Mouse (Mus musculus): ENCODE measurements around the gene Mobp. TPM values are rescaled to one million over a fixed set of nuclear protein-coding genes. Genes with fewer than 3 reads are reported as not detected.
"Not testable (repeated sequence)": the region's sequence is repeated elsewhere in the genome, so short reads cannot be mapped to it uniquely, and the experiment has no call there.

Gene Mobp
- under 1 TPM in 3 of 4 experiments, not detected in 1; 0.16 to 0.53 (median 0.33) TPM for total RNA-seq (2022)

DNA sequence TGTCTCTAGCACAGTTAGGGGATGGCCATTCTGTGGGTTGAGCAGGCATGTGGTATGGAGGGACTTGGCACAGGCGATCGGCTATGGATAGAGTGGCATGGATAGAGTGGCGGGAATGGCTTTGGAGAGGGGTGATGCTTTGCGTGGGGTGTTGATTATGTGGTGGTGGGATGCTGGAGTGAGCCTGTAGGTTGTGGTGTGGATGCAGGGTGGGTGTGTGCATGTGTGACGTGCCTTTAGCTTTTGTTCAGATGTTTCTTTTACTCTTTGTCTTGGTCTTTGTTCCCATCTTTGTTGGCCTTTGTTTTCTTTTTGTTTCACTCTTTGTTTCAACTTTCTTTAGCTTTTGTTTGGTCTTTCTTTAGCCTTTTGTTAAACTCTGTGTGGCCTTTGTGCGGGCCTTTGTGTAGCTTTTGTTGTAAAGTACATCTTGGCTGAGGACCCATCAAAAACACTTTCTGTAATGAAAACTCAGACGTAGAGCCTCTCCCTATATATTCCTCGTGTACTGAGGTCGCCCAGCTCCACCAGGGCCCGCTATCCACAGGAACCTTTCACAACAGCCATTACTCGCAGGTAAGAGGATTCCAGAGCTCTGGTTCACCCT is at the start of gene Mobp:
Mobp (plus strand) TSS at position 486 of the 607 bp plus-strand sequence.
- no peak for DNase-seq (ENCODE audit: low spot score)

DNA sequence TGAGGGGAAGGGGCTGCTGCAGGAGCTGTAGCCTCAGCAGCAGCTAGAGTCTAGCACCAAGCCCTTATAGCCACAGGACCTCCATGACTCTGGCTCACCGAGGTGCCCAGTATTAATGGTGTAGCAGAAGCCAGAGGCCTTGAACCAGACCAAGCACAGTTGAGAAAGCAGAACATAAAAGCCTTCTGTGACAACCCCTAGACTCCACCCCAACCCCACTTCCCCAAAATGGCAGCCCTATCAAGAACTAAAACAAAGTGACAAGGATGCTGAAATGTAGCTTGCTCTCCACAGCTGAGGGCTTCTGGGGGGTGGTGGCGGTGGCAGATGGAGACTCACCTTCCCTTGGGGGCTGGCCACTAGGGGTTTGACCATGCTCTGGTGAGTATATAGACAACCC is 48.3 kb upstream of the Mobp start:
- no peak for DNase-seq (ENCODE audit: low spot score)

DNA sequence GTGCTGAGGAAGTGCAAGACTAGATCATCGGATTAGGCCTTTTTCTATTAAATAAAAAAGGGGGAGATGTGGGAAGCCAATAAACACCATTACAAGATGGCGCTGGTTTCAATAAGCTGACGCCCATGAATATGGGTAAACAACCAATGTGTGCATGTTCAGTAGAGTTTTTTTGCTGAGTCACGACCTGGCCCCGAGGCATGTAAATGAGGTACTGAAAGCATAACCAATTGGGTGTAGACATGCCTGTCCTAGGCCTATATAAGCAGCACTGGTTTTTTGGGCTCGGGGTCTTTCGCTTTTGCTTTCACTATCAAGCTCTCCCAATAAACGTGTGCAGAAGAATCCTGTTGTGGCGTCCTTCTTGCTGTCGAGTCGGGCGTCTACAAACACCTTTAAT is 40.6 kb upstream of the Mobp start:
- not testable (repeated sequence) for DNase-seq (ENCODE audit: low spot score)

DNA sequence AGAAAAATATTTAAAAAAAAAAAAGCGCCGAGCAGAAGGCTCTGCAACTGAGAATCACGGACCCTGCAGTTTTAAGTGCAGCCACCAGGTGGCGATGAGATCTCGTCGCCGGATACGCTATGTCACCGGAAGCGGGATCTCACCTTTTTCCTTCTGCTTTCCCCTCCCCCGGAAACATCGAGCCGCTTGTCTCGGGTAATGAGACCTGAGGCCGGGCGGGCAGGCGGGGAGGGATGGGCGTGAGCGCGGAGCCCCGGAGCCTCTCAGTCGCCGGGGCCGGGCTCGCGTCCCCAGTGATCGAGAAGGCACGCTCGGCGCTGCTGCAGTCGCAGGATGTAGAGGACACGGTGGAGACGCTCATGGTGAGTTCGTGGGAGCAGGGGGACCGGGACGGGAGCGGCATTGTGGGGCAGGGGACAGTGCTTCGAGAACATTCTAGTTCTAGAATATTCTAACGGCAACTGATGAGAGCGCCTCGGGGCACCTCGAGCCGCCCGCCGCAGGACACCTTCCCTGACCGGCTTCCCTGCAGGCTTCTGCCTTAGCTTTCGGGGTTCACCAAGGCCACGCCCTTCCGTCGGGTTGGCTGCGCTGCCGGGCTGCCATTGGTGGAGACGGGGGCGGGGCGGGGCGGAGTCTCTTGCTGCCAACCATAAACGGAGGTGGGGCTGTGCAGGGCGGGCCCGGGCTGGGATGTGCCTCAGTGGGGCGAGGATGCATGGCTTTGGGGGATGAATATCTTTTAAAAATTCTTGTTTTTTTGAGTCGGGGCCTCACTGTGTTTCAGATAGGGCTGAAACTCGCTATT is 39.1 kb upstream of the Mobp start, which contains the start of gene Slc25a38:
Slc25a38 (plus strand) TSS at position 164 of the 808 bp plus-strand sequence.
- peak; percentile 94 for DNase-seq (ENCODE audit: low spot score)

DNA sequence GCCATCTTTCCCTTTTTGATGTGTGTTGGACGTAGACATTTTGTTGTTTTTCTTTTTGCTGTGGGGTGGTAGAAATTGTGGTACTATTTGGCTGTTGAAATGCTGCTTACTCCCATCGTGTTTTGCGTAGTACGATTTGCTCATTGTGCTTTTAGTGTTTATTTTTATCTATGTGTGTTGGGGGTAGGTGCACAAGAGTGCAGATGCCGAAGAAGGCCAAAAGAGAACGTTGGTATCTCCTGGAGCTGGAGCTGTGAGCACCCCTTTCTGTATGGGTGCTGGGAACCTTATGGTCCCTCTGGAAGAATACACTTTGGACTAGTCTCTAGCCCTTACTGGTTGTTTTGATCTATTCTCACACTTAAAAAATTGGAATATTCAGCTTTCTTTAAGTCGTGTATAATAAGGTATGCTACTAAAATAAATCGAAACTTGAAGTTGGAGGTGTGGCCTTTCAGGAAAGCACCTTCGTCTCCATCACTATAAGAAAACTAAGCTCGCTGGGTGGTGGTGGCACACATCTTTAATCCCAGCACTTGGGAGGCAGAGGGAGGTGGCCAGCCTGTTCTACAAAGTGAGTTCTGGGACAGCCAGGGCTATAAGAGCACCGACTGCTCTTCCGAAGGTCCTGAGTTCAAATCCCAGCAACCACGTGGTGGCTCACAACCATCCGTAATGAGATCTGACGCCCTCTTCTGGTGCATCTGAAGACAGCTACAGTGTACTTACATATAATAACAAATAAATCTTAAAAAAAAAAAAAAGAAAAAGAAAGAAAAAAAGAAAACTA is 38.2 kb upstream of the Mobp start:
- no peak for DNase-seq (ENCODE audit: low spot score)

DNA sequence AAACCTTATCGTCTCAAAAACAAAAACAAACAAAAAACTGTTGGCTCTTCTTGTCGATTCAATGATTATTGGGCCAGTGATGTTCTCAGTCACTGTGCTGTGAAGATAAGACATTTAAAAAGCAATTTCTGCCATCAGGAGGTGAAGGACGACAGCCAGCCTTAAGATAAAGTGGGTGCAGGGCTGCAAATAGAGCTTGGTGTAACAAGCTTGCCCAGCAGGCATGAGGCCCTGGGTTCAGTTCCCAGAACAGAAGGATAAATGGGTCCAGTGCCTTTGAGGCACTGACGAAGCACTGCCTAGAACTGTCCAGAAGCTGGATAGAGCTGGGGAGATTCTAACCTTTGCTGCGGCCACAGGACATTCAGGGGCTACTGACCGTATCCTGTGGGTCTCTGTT is 37.0 kb upstream of the Mobp start:
- DNase-seq (ENCODE audit: low spot score): no peak

DNA sequence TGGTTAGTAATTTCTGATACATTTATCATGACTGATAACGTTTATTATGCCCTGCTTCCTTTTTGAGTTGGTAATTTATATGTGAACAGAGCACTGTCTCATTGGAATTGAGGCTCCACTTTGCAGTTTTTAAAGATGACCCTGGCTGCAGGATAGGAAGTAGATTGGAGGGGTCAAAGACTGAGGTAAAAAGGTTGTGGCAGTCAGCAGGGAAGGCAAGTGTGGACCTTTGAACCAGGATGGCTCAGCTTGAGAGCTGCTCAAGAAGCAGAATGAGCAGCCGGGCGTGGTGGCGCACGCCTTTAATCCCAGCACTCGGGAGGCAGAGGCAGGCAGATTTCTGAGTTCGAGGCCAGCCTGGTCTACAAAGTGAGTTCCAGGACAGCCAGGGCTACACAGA is 36.1 kb upstream of the Mobp start:
- no peak for DNase-seq (ENCODE audit: low spot score)

DNA sequence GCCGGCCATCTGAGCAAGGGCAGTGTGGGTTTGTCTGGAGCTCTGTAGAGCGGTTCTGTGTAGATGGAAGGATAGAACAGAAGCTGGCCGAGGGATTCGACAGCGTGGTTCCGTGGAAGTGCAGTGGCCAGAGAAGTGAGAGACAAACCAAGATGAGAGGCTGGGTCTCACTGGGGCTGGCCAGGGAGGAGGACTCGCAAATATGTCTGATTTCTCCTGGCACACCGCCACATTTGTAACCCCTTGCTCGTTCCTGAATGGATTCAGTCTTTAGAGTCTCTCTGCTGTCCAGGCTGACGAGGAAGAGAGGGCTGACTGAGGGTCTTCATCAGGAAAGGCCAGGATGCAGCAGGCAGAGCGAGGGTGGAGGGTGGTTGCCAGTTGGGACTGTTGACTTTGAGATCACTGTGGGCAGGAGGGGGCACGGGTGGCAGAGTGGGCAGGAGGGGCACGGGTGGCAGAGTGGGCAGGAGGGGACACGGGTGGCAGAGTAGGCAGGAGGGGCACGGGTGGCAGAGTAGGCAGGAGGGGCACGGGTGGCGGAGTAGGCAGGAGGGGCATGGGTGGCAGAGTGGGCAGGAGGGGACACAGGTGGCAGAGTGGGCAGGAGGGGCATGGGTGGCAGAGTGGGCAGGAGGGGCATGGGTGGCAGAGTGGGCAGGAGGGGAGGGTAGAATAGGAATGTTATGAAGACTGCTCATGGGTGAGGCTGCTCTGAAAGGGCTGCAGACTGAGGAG is 35.3 kb upstream of the Mobp start:
- no peak for DNase-seq (ENCODE audit: low spot score)

DNA sequence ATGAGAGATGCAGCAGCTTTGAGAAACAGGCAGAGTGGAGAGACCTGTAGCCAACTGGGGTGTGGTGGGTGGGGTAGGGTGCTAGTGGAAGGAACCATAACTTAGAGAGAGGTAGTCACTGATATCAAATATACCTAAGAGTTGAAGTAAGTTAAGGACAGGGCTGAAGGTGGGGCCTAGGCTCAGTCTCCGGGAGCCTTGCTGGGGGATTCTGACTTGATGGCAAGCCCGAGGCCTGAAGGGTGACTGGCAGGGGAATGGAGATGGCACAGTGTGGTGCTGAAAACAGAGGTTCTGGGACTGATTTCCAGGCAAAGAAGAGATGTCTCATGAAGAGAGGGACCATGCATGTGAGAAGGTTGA is 34.7 kb upstream of the Mobp start:
- DNase-seq (ENCODE audit: low spot score): no peak

DNA sequence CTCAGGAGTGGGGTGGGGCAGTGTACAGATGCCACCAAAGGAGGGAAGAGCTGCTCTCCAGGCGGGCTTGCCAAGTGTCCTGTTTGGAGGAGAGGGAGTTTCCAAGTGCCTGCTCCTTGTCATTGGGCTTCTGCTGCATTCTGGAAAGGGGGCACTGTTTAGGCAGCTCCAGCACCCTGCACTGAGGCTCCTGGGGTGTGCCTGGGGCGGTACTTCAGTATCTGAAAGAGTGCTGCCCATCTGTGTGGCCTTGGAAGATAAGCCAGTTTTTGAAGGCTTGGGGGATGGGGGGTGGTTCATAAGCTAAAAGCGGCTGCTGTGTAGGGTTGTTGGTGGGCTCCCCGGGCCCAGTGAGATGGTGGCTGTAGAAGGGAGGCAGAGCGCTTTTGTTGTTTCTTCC is 33.9 kb upstream of the Mobp start:
- no peak for DNase-seq (ENCODE audit: low spot score)

DNA sequence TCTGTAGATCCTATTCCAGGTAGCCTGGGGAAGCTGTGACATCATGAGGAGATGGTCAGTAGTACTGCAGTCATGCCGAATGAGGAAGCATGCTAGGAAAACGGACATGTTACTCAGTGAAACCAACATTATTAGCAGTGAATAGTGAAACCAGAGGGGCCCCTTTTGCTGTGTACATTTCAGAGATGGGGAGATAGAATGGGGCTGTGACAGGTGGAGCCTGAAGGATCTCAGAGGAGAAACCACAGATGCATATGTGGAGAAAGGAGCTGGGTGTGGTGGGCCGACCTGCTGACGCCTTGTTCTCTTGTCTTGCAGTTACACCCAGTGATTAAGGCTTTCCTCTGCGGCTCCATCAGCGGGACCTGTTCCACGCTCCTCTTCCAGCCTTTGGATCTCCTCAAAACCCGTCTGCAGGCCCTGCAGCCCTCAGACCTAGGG is 33.3 kb upstream of the Mobp start:
- no peak for DNase-seq (ENCODE audit: low spot score)

DNA sequence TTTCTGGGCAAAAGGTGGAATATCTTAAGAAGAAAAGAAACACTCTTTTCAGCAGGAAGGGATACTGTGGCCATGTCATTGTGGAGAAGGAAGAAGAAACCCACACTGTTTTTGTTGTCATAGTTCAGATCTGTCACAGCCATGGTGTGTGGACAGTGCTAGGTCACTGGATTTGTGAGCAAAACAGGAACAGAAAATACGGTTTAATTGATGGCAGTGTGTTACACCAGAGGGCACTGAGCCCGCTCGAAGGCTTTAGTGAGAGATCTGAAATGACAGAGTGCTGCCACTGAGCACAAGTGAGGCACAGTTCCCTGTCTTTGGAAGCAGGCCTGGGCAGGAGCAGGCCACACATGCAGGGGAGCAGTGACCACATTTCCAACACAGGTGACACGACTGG is 31.3 kb upstream of the Mobp start:
- DNase-seq (ENCODE audit: low spot score): no peak

DNA sequence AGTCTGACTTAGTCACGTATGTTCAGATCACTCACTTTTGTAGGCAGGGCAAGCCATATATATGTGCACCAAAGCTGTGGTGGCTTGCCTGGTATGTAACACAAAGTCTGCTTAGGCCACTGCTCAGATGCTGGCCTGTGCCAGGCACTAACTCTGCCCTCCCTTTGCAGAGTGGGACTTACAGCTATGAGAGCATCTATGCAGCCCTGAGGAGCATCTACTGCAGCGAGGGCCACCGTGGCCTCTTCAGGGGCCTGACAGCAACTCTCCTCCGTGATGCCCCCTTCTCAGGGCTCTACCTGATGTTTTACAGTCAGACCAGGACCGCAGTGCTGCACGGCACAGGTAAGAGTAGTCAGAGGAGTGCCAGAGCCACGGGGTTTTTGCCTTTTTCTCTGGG is 29.0 kb upstream of the Mobp start:
- no peak for DNase-seq (ENCODE audit: low spot score)

DNA sequence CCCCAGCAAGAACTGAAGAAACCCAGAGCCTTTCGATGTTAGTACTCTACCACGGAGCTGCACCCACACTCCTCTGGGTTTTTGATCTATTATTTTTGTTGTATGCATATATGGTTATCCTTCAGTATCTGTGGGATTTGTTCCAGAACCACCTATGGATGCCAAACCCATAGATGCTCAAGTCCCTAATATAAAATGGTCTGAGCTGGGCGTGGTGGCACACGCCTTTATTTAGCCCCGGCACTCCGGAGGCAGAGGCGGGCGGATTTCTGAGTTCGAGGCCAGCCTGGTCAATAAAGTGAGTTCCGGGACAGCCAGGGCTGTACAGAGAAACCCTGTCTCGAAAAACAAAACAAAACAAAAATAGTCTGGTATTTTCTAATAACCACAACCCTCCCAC is 22.6 kb upstream of the Mobp start:
- DNase-seq (ENCODE audit: low spot score): no peak

DNA sequence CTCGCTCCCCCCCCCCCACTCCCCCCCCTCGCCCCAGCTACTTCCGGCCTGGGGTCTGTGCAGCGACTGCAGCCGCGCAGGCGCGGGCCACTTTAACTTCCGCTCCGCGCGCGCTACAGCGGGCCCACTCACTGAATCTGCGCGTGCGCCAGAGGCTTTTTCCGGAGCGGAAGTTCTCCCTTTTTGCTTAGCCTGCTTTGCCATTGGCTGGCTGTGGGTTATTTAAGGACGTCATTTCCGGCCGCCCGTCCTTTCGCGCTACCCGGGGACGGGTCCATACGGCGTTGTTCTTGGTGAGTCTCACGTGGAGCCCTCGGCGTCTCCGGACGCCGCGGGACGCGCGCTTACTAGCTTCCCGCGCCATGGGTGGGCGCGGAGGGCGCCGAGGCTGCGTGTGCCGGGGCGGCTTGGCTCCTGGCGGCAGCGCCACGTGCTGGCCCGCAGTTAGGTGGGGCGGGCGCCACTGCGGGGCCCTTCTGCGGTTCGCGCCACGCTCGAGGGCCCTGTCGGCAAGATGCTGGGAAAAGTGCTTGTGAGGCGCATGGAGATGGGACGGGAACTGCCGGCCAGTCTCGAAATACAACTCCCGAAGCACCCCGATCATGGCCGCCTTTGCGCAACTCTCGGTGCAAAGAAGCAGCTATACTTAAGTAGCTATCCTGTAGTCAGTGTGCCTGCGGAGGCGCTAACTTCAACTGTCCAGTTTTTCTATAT is 21.8 kb upstream of the Mobp start, which contains the start of gene Rpsa:
Rpsa (plus strand) TSS at position 152 of the 714 bp plus-strand sequence.
- DNase-seq (ENCODE audit: low spot score): peak; percentile 97

DNA sequence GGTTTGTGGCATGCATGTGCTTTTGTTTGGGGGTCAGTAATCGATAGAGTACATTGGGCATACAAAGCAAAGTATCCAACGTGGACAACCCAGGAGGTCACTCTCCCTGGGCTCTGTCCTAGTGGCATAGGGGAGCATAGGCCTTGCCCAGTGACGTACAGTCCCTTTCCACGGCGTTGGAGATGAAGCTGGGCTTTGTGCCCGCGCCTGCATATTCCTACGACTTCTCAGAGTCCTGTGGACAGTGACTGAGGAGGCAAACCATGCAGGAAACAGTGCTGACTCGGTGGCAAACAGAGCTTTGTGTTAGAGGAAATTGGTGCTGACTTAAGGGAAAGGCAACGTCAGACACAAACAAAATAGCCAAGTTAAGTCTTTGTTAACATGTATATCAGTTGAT is 20.2 kb upstream of the Mobp start:
- no peak for DNase-seq (ENCODE audit: low spot score)

DNA sequence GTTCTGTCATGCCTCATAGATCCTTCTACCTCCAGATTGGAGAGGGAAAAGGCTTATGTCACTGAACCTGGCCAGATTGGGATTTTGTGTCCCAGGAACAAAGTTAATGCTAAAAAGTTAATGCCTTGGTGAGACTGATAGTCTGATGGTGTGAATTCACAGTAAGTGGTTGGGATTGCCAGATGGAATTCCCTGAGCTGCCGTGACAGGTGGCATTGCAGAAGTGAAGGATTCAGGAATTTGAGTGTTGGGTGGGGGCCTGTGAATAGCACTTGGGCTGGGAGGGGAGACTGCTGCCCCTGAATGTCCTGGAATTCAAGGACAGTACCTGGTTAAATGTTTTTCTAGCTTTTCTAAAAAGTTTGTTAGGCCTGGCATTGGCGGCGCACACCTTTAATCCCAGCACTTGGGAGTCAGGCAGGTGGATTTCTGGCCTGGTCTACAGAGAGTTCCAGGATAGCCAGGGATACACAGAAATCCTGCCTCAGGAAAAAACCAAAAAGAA is 17.7 kb upstream of the Mobp start:
- DNase-seq (ENCODE audit: low spot score): no peak

DNA sequence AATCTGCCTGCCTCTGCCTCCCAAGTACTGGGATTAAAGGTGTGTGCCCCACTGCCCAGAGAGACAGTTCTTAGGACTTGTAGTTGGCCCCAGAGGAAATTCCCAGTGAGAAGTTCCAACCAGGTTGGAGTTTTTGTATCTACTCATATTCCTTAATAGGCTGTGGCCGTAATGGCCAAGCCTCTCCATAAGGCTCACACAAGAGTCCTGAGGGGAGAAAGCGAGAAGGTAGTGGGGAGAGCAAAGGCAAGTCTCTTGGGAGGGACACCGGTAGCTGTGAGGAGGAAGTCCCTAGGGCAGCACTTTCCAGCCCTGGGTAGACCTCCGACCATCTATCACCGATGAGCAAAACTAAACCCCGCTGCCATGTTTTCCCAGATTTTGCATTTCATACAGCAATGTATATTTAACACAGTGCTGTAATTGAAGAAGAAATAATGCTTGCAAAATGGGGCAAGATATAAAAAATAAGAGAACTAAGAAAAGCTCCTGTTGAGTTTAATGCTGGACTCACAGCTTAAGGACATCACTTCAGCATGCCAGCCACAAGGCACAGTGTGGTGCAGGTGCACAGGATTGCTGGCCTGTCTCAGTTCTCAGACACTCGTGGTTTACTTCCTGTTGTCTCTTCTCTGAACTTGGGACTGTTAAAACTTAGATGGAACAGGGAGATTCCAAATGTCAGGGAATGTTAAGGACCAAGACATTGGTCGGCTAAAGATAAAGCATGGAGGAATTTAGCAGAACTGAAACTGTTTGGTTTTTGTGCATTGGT is 16.3 kb upstream of the Mobp start:
- no peak for DNase-seq (ENCODE audit: low spot score)

DNA sequence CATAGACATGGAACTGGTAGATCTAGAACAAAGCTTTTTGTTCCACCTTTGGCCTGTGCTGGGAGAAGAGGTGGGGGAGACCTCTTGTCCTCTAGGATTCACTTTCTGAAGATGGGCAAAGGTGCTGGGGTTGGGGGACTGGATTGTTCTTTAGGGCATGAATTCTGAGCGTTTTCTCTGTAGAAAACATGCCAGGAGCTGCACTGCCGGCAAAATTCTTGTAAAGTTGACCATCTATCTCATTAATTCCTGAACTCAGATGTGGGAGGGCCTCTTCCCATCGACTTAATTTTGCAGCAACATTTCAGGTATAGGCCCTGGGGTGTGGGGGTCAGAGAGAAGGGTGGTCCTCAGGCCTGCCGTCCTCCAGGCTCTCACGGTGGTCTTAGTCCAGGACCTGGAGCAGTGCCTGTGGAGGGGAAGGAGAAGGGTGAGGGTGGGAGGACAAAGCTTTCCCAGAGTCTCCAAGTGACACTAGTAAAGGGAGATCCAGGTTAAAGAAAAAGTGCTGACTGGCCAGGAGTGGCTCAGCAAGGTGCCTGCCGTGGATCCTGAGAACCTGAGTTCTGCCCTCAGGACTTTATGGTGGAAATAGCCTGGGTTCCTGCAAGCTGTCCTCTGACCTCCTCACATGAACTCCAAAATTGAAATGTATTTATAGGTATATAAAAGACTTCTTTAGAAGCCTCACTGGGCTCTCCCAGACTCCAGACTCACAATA is 15.6 kb upstream of the Mobp start:
- no peak for DNase-seq (ENCODE audit: low spot score)

Data from heart, adult 8-10 months (tissue).